Mouse (Mus musculus) lung, postnatal 0 days (tissue): ENCODE results near the gene Poc1a. TPM values are rescaled to one million over a fixed set of nuclear protein-coding genes. Genes with fewer than 3 reads are reported as not detected.
A peak's percentile ranks its signal among the peaks of the same experiment; 100 is the strongest.

ENCODE experiments used
- ATAC-seq: fragments of 200-750 bp; cut with Nextera tagmentation; 2 replicates; pipeline ENCODE4 v1.8.0; 2017; ENCODE audit warnings: moderate library complexity
- DNase-seq: peaks from one replicate; pipeline ENCODE4 v3.0.0-alpha.2; 2016; ENCODE audit warnings: low spot score
- H3K27ac ChIP-seq: fragments of 300-500 bp; sonication (generic); 2 replicates; pipeline ENCODE4 v1.5.1; 2014; ENCODE audit warnings: antibody characterized with exemption, mild to moderate bottlenecking, low read length, mixed read lengths
- H3K27me3 ChIP-seq: fragments of 300-500 bp; sonication (generic); replicated peaks from 2 replicates; pipeline ENCODE4 v1.6.1; 2014; ENCODE audit warnings: low read length, mixed read lengths; ENCODE audit not compliant: insufficient read depth
- H3K36me3 ChIP-seq: fragments of 300-500 bp; sonication (generic); 2 replicates; pipeline ENCODE4 v1.6.1; 2014; ENCODE audit warnings: low read length, mixed read lengths; ENCODE audit not compliant: insufficient read depth
- H3K4me1 ChIP-seq: fragments of 300-500 bp; sonication (generic); 2 replicates; pipeline ENCODE4 v1.6.1; 2014; ENCODE audit warnings: antibody characterized with exemption, low read depth, low read length, mixed read lengths; ENCODE audit not compliant: insufficient read depth
- H3K4me2 ChIP-seq: fragments of 300-500 bp; sonication (generic); replicated peaks from 2 replicates; pipeline ENCODE4 v1.6.1; 2014; ENCODE audit warnings: low read depth, mild to moderate bottlenecking, low read length, moderate library complexity, mixed read lengths
- H3K4me3 ChIP-seq: fragments of 300-500 bp; sonication (generic); 2 replicates; pipeline ENCODE4 v1.5.1; 2014; ENCODE audit warnings: low read depth, low read length
- H3K9ac ChIP-seq: fragments of 300-500 bp; sonication (generic); replicated peaks from 2 replicates; pipeline ENCODE4 v1.6.1; 2014; ENCODE audit warnings: low read depth, mild to moderate bottlenecking
- H3K9me3 ChIP-seq: fragments of 300-500 bp; sonication (generic); 2 replicates; pipeline ENCODE4 v1.6.1; 2016; ENCODE audit warnings: low read length, mixed read lengths
- CTCF ChIP-seq: IDR thresholded peaks from 2 replicates; pipeline ENCODE4 v1.5.1; 2016; ENCODE audit warnings: antibody characterized with exemption, mild to moderate bottlenecking
- EP300 ChIP-seq: IDR thresholded peaks from 2 replicates; pipeline ENCODE4 v1.6.1; 2016; ENCODE audit warnings: antibody characterized with exemption, mild to moderate bottlenecking, control low read depth
- WGBS: fragments of 180-500 bp; shearing (Covaris S2); extraction: QIAGEN DNeasy Blood & Tissue Kit; methylation state at CpG from one replicate; pipeline ENCODE4 v1.1.7; 2014; 5-methylcytosine and 5-hydroxymethylcytosine counted together
- polyA plus RNA-seq: library from polyadenylated mRNA; unstranded; fragments of >200 nt; fragmentation: Nextera tagmentation; extraction: Ambion mirVana; gene quantifications from 2 replicates; pipeline ENCODE4 v1.2.1, GENCODE M21; 2015

Poc1a gene
- polyA plus RNA-seq, 1 experiment from 2014 or later = 9.9 TPM

DNA sequence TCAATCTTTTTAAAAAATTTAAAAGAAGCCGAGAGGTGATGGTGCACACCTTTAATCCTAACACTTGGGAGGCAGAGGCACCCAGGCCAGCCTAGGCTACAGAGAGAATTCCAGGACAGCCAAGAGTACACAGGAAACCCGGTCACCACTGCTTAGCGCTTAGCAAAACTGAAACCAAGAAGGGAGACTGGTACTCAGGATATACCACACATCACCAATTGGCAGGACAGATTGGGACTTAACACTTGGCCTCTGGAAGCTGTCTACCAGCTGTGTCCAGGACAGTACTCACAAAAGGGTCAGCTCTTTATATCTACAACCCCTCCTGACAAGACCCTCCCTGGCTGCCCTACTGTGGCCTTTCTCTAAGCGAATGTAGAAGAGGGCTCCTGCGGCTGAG lies 86.1 kb downstream of the Poc1a start:
- 12% methylated on average over 5 of the region's 5 CpGs for WGBS
- DNase-seq = peak; percentile 73
- peak overlapping the region; percentile 86 for H3K4me2 ChIP-seq
- no peaks in the 10 kb centered on the region for H3K9me3 ChIP-seq
- peaks cover 13% of the 10 kb centered on the region for H3K4me1 ChIP-seq
- peak overlapping the region; percentile 83 for H3K4me3 ChIP-seq
- H3K27ac ChIP-seq = peak overlapping the region; percentile 93
- ATAC-seq = no peak; the same call in 1 of the 2 replicates
- no peaks in the 10 kb centered on the region for H3K36me3 ChIP-seq
- peak; percentile 34; the same call in 1 of the 2 replicates for TF ChIP-seq EP300
- no peak for TF ChIP-seq CTCF
- H3K27me3 ChIP-seq = no peaks in the 10 kb centered on the region
- peak overlapping the region; percentile 44 for H3K9ac ChIP-seq

DNA sequence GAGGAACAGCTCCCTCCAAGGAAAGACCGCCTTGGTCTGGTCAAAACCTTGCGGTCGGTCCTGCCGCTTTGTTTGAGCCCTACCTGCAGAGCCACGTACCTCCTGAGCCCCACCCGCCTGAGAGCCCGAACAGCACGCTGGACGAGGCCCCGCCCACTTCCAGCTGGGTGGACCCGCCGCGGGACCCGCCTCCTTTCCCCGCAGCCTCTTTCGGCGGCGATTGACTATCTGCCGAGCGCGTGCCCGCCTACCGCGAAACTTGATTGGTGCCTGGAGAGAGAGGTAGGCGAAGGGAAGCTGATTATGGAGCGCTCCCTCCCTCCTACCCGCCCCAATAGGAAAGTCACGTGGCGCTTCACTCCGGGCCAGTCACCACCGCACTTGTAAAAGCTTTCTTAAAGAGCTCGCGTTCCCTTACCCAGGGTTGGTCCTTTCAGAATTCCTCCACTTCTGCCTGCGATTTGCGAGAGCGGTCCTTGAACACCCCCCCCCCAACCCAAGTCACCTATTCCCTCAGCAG lies 86.8 kb downstream of the Poc1a start:
- no peaks in the 10 kb centered on the region for H3K27me3 ChIP-seq
- under 1% methylated on average over 31 of the region's 36 CpGs for WGBS
- peak; percentile 100 for DNase-seq
- peak; percentile 91 for ATAC-seq
- peak overlapping the region; percentile 83 for H3K4me3 ChIP-seq
- TF ChIP-seq CTCF (no peak), EP300 (peak; percentile 46; the same call in 1 of the 2 replicates)
- peak overlapping the region; percentile 86 for H3K4me2 ChIP-seq
- peak overlapping the region; percentile 98 for H3K27ac ChIP-seq
- H3K4me1 ChIP-seq = peaks cover 20% of the 10 kb centered on the region
- peak overlapping the region; percentile 82 for H3K9ac ChIP-seq
- no peaks in the 10 kb centered on the region for H3K9me3 ChIP-seq
- no peaks in the 10 kb centered on the region for H3K36me3 ChIP-seq

DNA sequence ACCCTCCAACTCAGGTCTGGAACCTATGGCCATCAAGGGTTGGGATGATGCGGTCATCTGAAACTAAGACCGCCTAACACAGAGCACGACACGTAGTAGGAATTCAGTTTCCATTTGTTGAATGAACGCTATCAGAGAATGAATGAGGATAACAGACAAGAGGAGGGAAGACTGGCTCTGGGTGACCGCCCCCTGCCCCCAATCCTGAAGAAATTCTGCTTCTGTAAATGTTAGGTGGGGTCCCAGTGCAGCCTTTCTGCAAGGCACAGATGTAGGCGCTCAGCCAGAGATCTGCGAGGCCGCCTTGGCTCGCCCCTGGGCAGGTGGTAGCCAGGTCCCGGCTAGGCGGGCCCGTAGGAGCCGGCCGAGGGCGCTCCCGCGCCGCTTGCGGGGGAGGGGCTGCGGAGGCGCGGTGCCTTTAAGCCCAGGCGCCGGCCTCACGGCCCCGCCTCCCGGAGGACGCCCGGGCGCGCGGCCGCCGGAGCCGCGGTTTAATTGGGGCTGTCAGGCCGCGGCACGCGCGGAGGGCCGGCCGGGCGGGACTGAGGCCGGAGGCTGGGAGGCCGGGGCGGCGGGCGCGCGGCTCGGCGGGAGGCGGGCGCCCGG lies 87.4 kb downstream of the Poc1a start, which contains the start of gene Dusp7:
TSS of gene Dusp7 (plus strand) at position 521 of the 606 bp plus-strand sequence.
- TF ChIP-seq CTCF = no peak
- 0 out of 2 replicates have a peak, but pooled peaks have one; percentile 10 for TF ChIP-seq EP300
- Histone ChIP-seq H3K9ac (peak within 1 kb of the TSS; percentile 82), H3K4me3 (peak within 1 kb of the TSS; percentile 83), H3K27me3 (no peaks in the 10 kb centered on the region), H3K27ac (peak within 1 kb of the TSS; percentile 98), H3K9me3 (no peaks in the 10 kb centered on the region), H3K4me1 (peaks cover 22% of the 10 kb centered on the region), H3K36me3 (no peaks in the 10 kb centered on the region), H3K4me2 (peak within 1 kb of the TSS; percentile 86)
- ATAC-seq = peak; percentile 71
- peak; percentile 91 for DNase-seq
- WGBS = 0% methylated on average over 18 of the region's 57 CpGs

DNA sequence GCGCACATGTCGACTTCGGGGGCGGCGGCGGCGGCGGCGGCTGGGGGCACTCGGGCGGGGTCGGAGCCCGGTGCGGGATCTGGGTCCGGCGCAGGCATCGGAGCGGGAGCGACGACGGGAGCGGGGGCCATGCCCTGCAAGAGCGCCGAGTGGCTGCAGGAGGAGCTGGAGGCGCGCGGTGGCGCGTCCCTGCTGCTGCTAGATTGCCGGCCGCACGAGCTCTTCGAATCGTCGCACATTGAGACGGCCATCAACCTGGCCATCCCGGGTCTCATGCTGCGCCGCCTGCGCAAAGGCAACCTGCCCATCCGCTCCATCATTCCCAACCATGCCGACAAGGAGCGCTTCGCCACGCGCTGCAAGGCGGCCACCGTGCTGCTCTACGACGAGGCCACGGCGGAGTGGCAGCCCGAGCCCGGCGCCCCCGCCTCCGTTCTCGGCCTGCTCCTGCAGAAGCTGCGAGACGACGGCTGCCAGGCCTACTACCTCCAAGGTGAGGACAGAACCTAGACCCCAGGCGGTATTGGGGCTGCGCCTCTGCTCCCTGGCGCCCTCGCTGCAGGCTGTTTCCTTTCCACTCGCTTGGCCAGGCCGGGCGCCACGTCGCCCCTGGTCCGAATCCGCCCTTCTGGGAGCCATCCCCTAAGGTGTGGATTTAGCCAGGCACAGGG lies 88.1 kb downstream of the Poc1a start:
- H3K4me2 ChIP-seq = peak overlapping the region; percentile 86
- ATAC-seq = peak; percentile 16
- WGBS = 2% methylated on average over 48 of the region's 72 CpGs

DNA sequence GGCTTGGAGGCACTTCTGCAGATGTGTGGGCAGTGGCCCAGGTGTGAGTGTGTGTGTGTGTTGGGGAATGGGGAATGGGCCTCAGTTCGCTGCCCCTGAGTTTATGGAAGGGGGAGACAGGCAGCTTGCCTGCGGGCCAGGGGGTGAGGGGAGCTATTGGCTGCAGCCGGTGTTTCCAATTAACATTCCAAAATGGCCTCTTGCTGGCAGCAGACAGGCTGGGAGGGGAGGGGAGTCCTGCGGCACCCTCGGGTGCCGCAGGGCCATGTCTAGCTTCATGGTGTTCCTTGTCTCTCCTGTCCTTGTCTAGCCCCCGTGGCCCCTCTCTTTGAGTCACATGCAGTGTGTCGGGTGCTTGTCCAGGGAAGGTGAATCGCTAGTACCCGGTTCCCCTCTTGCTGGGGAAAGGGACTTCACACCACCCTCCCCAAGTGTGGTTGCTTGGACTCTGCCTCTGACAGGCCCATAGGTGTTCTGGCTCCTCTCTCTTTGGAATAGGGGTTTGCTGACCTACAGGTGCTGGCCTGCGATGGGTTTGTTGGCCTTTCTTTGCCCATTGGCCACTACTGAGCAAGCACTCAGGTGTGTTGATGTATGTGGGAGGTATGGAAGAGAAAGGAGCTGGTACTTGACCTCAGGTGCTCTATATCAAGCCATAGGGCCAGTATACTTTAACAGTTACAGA lies 89.1 kb downstream of the Poc1a start:
- H3K27ac ChIP-seq = peak overlapping the region; percentile 98
- H3K36me3 ChIP-seq = peaks cover 6% of the 10 kb centered on the region; the same call in 1 of the 2 replicates
- H3K9me3 ChIP-seq = no peaks in the 10 kb centered on the region
- no peaks in the 10 kb centered on the region for H3K27me3 ChIP-seq
- WGBS = 5% methylated on average over 11 of the region's 11 CpGs
- DNase-seq (peak; percentile 52), ATAC-seq (no peak)
- peak overlapping the region; percentile 83 for H3K4me3 ChIP-seq
- H3K4me2 ChIP-seq = peak overlapping the region; percentile 86
- H3K4me1 ChIP-seq = peaks cover 22% of the 10 kb centered on the region
- TF ChIP-seq CTCF (no peak), EP300 (no peak)
- peak overlapping the region; percentile 82 for H3K9ac ChIP-seq

More for the DNA sequence above, 88.1 kb downstream of the Poc1a start:
- Histone ChIP-seq H3K4me3 (peak overlapping the region; percentile 83), H3K36me3 (peaks cover 5% of the 10 kb centered on the region; the same call in 1 of the 2 replicates), H3K4me1 (peaks cover 22% of the 10 kb centered on the region), H3K27me3 (no peaks in the 10 kb centered on the region), H3K9me3 (no peaks in the 10 kb centered on the region), H3K27ac (peak overlapping the region; percentile 98), H3K9ac (peak overlapping the region; percentile 82)
- TF ChIP-seq EP300 = no peak
- peak; percentile 62 for TF ChIP-seq CTCF
- DNase-seq = peak; percentile 84
